Mouse (Mus musculus) CH12.LX (cell line): ENCODE data around the gene Ubn2.
"Not testable (repeated sequence)": the region's sequence is repeated elsewhere in the genome, so short reads cannot be mapped to it uniquely, and the experiment has no call there.

Experiments
- CTCF ChIP-seq, 2 experiments: IDR thresholded peaks in 1 of 2; conservative IDR thresholded peaks in 1 of 2; 2 replicates each; pipeline ENCODE4 v1.5.1; 2011 to 2012; ENCODE audit warnings: low read depth in 2 of 2, low read length in 2 of 2, improper control_type of control experiment in 1 of 2, inconsistent platforms in 1 of 2, mild to moderate bottlenecking in 1 of 2, moderate library complexity in 1 of 2
- E2F4 ChIP-seq: IDR thresholded peaks from 2 replicates; pipeline ENCODE4 v1.6.1; 2011; ENCODE audit warnings: low read depth, low read length, improper control_type of control experiment; ENCODE audit not compliant: insufficient replicate concordance
- SIN3A ChIP-seq: IDR thresholded peaks from 2 replicates; pipeline ENCODE4 v1.6.1; 2012; ENCODE audit warnings: low read length, improper control_type of control experiment, inconsistent platforms

DNA sequence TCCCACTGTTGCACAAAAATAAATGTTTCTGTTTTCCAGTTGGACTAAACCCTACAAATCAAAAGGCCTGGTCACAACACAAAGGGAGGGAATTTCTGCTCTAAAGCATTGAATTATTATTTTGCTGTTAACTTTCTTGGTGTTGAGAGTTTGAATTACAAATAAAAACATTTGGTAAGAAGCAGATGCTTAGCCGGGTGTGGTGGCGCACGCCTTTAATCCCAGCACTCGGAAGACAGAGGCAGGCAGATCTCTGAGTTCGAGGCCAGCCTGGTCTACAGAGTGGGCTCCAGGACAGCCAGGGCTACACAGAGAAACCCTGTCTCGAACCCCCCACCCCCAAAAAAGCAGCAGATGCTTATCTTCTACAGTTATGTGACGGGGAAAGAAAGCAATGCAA is 114.8 kb downstream of the Ubn2 start:
- TF ChIP-seq SIN3A; E2F4; CTCF (conservative IDR thresholded peaks at IDR 0.05 in 1 of 2, IDR thresholded peaks at IDR 0.05 in 1 of 2; ENCODE audit: low read depth in 2 of 2, low read length in 2 of 2): not testable (repeated sequence)
